Mouse (Mus musculus) forebrain, embryonic 14.5 days (tissue): ENCODE measurements at regions not wholly inside any gene's neighbourhood (a gene's known extent, or its start where the extent isn't known, plus 50 kb on each side); places are given as distances from the start of the nearest gene placed in this dataset.

Experiments
- ATAC-seq: fragments of 200-750 bp; cut with Nextera tagmentation; 2 replicates; pipeline ENCODE4 v1.8.0; 2017; ENCODE audit warnings: mild to moderate bottlenecking, moderate library complexity
- DNase-seq: peaks from one replicate; pipeline ENCODE4 v3.0.0-alpha.2; 2015; ENCODE audit warnings: low spot score
- H3K27ac ChIP-seq: fragments of 300-500 bp; sonication (generic); 2 replicates; pipeline ENCODE4 v1.5.1; 2014; ENCODE audit warnings: low read depth, mild to moderate bottlenecking, control low read depth, low read length, moderate library complexity
- H3K27me3 ChIP-seq: fragments of 300-500 bp; sonication (generic); replicated peaks from 2 replicates; pipeline ENCODE4 v1.6.1; 2014; ENCODE audit warnings: low read length, control low read depth, mixed read lengths; ENCODE audit not compliant: control insufficient read depth, insufficient read depth
- H3K36me3 ChIP-seq: fragments of 300-500 bp; sonication (generic); 2 replicates; pipeline ENCODE4 v1.6.1; 2014; ENCODE audit warnings: low read length, control low read depth; ENCODE audit not compliant: control insufficient read depth, insufficient read depth
- H3K4me1 ChIP-seq: fragments of 300-500 bp; sonication (generic); 2 replicates; pipeline ENCODE4 v1.6.1; 2014; ENCODE audit warnings: antibody characterized with exemption, low read length, control low read depth; ENCODE audit not compliant: control insufficient read depth, insufficient read depth
- H3K4me2 ChIP-seq: fragments of 300-500 bp; sonication (generic); 2 replicates; pipeline ENCODE4 v1.6.1; 2014; ENCODE audit warnings: mild to moderate bottlenecking, control low read depth, low read length
- H3K4me3 ChIP-seq: fragments of 300-500 bp; sonication (generic); 2 replicates; pipeline ENCODE4 v1.5.1; 2014; ENCODE audit warnings: low read depth, low read length, control low read depth
- H3K9ac ChIP-seq: fragments of 300-500 bp; sonication (generic); 2 replicates; pipeline ENCODE4 v1.6.1; 2014; ENCODE audit warnings: mild to moderate bottlenecking, low read length, control low read depth, moderate library complexity
- H3K9me3 ChIP-seq: fragments of 300-500 bp; sonication (generic); replicated peaks from 2 replicates; pipeline ENCODE4 v1.6.1; 2016; ENCODE audit warnings: low read length, control low read depth, mixed read lengths; ENCODE audit not compliant: control insufficient read depth
- WGBS: fragments of 180-500 bp; shearing (Covaris S2); extraction: QIAGEN DNeasy Blood & Tissue Kit; methylation state at CpG from one replicate; pipeline ENCODE4 v1.1.7; 2014; 5-methylcytosine and 5-hydroxymethylcytosine counted together

DNA sequence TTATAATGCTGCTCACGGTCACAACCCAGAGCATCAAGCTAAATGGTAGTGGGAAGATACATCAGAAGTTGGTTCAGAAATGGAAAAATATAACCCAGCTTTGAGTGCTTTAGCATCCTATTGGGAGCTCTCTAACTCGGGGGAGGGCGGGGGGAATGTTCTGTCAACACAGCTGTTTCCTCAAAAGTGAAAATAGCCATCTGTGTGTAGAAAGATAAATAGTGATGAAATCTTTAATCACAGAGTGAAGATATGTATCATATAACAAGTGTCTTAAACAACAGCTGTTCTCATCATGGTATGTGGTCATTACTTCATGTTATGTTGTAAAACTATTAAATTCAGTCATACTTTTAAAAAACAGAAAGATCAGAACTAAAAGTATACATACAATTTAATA is 248.4 kb upstream of the Siglech start:
- Histone ChIP-seq H3K4me3 (no peak overlapping the region), H3K4me1 (no peaks in the 10 kb centered on the region), H3K36me3 (no peaks in the 10 kb centered on the region), H3K27ac (no peak overlapping the region), H3K4me2 (no peak overlapping the region), H3K9ac (no peak overlapping the region), H3K27me3 (no peaks in the 10 kb centered on the region), H3K9me3 (no peaks in the 10 kb centered on the region)
- ATAC-seq (no peak), DNase-seq (peak; percentile 28)
- WGBS = 82% methylated on average over 3 of the region's 3 CpGs

- Histone ChIP-seq H3K36me3 (no peaks in the 10 kb centered on the region), H3K27ac (no peak overlapping the region), H3K27me3 (no peaks in the 10 kb centered on the region), H3K4me1 (no peaks in the 10 kb centered on the region), H3K4me2 (no peak overlapping the region), H3K9me3 (no peaks in the 10 kb centered on the region), H3K4me3 (no peak overlapping the region), H3K9ac (no peak overlapping the region)
- DNase-seq = no peak
- ATAC-seq = no peak
- 86% methylated on average over 4 of the region's 4 CpGs for WGBS
These were observed 228.1 kb upstream of the Siglech start for GRCm38 (mm10) chr7:55539827-55540320.

GRCm38 (mm10) chr7:55549211-55549610 is 218.8 kb upstream of the Siglech start:
- Histone ChIP-seq H3K4me1 (no peaks in the 10 kb centered on the region), H3K36me3 (no peaks in the 10 kb centered on the region), H3K9me3 (no peaks in the 10 kb centered on the region), H3K4me2 (no peak overlapping the region), H3K27me3 (no peaks in the 10 kb centered on the region), H3K9ac (no peak overlapping the region), H3K27ac (no peak overlapping the region), H3K4me3 (no peak overlapping the region)
- WGBS = 82% methylated on average over 3 of the region's 3 CpGs
- peak; percentile 1 for DNase-seq
- ATAC-seq = no peak

- Histone ChIP-seq H3K9me3 (no peaks in the 10 kb centered on the region), H3K27ac (no peak overlapping the region), H3K36me3 (no peaks in the 10 kb centered on the region), H3K4me1 (no peaks in the 10 kb centered on the region), H3K4me3 (no peak overlapping the region), H3K27me3 (no peaks in the 10 kb centered on the region), H3K4me2 (no peak overlapping the region), H3K9ac (no peak overlapping the region)
- DNase-seq (no peak), ATAC-seq (no peak)
- WGBS = 90% methylated on average over 7 of the region's 7 CpGs
These were observed 194.6 kb upstream of the Siglech start for GRCm38 (mm10) chr7:55573339-55573738.

GRCm38 (mm10) chr7:55581034-55581926 is 186.7 kb upstream of the Siglech start:
- Histone ChIP-seq H3K4me2 (no peak overlapping the region), H3K27me3 (no peaks in the 10 kb centered on the region), H3K27ac (no peak overlapping the region), H3K9ac (no peak overlapping the region), H3K4me1 (no peaks in the 10 kb centered on the region), H3K4me3 (no peak overlapping the region), H3K36me3 (no peaks in the 10 kb centered on the region), H3K9me3 (no peaks in the 10 kb centered on the region)
- WGBS = 91% methylated on average over 2 of the region's 2 CpGs
- ATAC-seq (peak; percentile 96), DNase-seq (peak; percentile 68)
